Mouse (Mus musculus) megakaryocyte-erythroid progenitor cell, adult 5-6 weeks (primary cell): Measurements from ENCODE around the gene Hgd. TPM values are rescaled to one million over a fixed set of nuclear protein-coding genes. Genes with fewer than 3 reads are reported as not detected.
"Not testable (repeated sequence)": the region's sequence is repeated elsewhere in the genome, so short reads cannot be mapped to it uniquely, and the experiment has no call there.

Source experiments
- ATAC-seq: replicated peaks from 2 replicates; pipeline ENCODE4 v1.8.0; 2016; ENCODE audit warnings: mild to moderate bottlenecking, inconsistent platforms; ENCODE audit not compliant: severe bottlenecking, poor library complexity, low FRiP score, low TSS enrichment
- total RNA-seq, 2 experiments: library from RNA; stranded (forward) in 1 of 2; stranded (reverse) in 1 of 2; fragments of 200-1000, 215-1000 nt in 1 of 2; fragments of >200 nt in 1 of 2; fragmentation: Nextera tagmentation in 1 of 2; gene quantifications; 2 replicates each; pipeline ENCODE4 v1.2.3; 2014 to 2017

Hgd gene
- total RNA-seq, 2 experiments from 2014 or later: not detected

GRCm38 (mm10) chr16:37622403-37622802 lies 42.5 kb downstream of the Hgd start:
- no peak for ATAC-seq

GRCm38 (mm10) chr16:37622919-37623318 lies 43.0 kb downstream of the Hgd start:
- ATAC-seq: no peak

- ATAC-seq: no peak
Measured at GRCm38 (mm10) chr16:37626388-37626949, 46.5 kb downstream of the Hgd start.

GRCm38 (mm10) chr16:37628336-37628735 lies 48.4 kb downstream of the Hgd start:
- no peak for ATAC-seq

GRCm38 (mm10) chr16:37629011-37629410 lies 49.1 kb downstream of the Hgd start:
- ATAC-seq: no peak

GRCm38 (mm10) chr16:37634578-37634977 lies 54.6 kb downstream of the Hgd start:
- ATAC-seq: no peak

- ATAC-seq: no peak
Measured at GRCm38 (mm10) chr16:37635095-37635494, 55.1 kb downstream of the Hgd start.

GRCm38 (mm10) chr16:37636107-37636506 lies 56.2 kb downstream of the Hgd start:
- ATAC-seq: no peak

GRCm38 (mm10) chr16:37637802-37638201 lies 57.8 kb downstream of the Hgd start:
- ATAC-seq: no peak

GRCm38 (mm10) chr16:37640522-37640921 lies 60.6 kb downstream of the Hgd start:
- not testable (repeated sequence) for ATAC-seq

GRCm38 (mm10) chr16:37644486-37644885 lies 64.5 kb downstream of the Hgd start:
- no peak for ATAC-seq

GRCm38 (mm10) chr16:37645211-37645610 lies 65.3 kb downstream of the Hgd start:
- no peak for ATAC-seq

GRCm38 (mm10) chr16:37645799-37646198 lies 65.8 kb downstream of the Hgd start:
- ATAC-seq: no peak

GRCm38 (mm10) chr16:37647067-37647466 lies 67.1 kb downstream of the Hgd start:
- ATAC-seq: no peak

- no peak for ATAC-seq
Measured at GRCm38 (mm10) chr16:37647936-37648335, 68.0 kb downstream of the Hgd start.

GRCm38 (mm10) chr16:37649068-37649467 lies 69.1 kb downstream of the Hgd start:
- no peak for ATAC-seq

GRCm38 (mm10) chr16:37651467-37651866 lies 71.5 kb downstream of the Hgd start:
- ATAC-seq: no peak

- no peak for ATAC-seq
Measured at GRCm38 (mm10) chr16:37652654-37653053, 72.7 kb downstream of the Hgd start.

- ATAC-seq: no peak
Measured at GRCm38 (mm10) chr16:37653058-37653457, 73.1 kb downstream of the Hgd start.

- ATAC-seq: peak; percentile 96
Measured at GRCm38 (mm10) chr16:37653731-37654657, 74.0 kb downstream of the Hgd start, which contains the start of gene Ndufb4. Ndufb4 (minus strand) TSS chr16:37654453.
